Mouse (Mus musculus): ENCODE results near the gene Akr1a1. TPM values are rescaled to one million over a fixed set of nuclear protein-coding genes. Genes with fewer than 3 reads are reported as not detected.

Gene Akr1a1
- polyA plus RNA-seq, 1 experiment from 2014 or later, result 287 TPM

- ATAC-seq, result peak; percentile 83
- no peaks in the 10 kb centered on the region for H3K9me3 ChIP-seq (replicated peaks)
- under 1% methylated on average over 13 of the region's 13 CpGs for WGBS (ENCODE audit: insufficient replicate concordance)
- peaks cover 29% of the 10 kb centered on the region for H3K36me3 ChIP-seq
- peak overlapping the region; percentile 91 for H3K9ac ChIP-seq
- H3K27ac ChIP-seq, result peak overlapping the region; percentile 96
- peaks cover 24% of the 10 kb centered on the region for H3K4me1 ChIP-seq
- H3K4me3 ChIP-seq, result peak overlapping the region; percentile 100
- H3K27me3 ChIP-seq (replicated peaks), result no peaks in the 10 kb centered on the region
- H3K4me2 ChIP-seq, result peak overlapping the region; percentile 86
Measured at GRCm38 (mm10) chr4:116627359-116627716, 24.1 kb downstream of the Akr1a1 start.

DNA sequence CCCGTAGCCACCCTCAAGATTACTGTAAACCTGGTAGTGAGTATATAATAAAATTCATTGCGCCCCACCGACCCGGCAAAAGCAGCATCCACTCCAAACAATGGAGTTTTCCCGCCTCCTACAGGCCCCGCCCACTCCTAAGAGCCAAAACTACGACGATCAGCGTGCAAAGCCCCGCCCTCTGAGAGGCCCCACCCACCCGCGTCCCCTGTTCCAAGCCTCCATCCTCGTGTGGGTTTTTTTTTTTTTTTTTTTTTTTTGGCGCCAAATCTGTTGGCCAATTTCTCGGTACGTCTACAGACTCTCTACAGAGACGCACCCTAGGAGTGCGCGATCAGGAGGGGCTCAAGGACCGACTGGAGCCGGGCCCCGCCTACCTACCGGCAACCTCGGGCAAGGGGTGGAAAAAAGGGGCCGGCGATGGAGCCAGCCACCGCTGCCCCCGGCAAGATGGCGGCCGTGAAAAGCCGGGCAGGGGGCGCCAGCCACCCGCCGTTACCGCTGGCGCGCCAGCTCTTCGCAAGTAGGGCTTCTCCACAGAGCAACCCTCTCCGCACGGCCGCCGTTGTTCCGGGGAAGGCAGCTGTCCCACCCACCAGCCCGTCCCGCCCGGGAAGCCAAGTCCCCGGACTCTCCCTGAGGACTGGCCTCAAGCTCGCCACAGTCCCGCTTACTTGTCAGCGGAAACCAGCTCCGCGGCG, 24.7 kb downstream of the Akr1a1 start:
- H3K9me3 ChIP-seq (replicated peaks), result no peaks in the 10 kb centered on the region
- H3K36me3 ChIP-seq, result peaks cover 34% of the 10 kb centered on the region
- no peaks in the 10 kb centered on the region for H3K27me3 ChIP-seq (replicated peaks)
- H3K4me3 ChIP-seq, result peak overlapping the region; percentile 100
- ATAC-seq, result peak; percentile 74
- H3K4me2 ChIP-seq, result peak overlapping the region; percentile 86
- H3K27ac ChIP-seq, result peak overlapping the region; percentile 96
- H3K9ac ChIP-seq, result peak overlapping the region; percentile 91
- peaks cover 24% of the 10 kb centered on the region for H3K4me1 ChIP-seq
- under 1% methylated on average over 53 of the region's 53 CpGs for WGBS (ENCODE audit: insufficient replicate concordance)

DNA sequence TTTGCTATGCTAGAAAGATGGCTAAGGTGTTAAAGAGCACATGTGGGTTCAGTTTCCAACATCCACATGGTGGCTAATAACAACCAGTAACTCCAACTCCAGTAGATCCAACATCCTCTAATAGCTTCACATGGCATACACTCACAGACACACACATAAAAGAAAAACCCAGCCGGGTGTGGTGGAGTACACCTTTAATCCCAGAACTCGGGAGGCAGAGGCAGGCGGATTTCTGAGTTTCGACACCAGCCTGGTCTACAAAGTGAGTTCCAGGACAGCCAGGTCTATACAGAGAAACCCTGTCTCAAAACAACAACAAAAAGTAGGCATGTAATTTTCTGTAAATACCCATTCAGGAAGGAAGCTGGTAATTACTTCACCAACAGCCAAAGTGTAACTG, 26.6 kb downstream of the Akr1a1 start:
- Histone ChIP-seq H3K36me3 (peaks cover 53% of the 10 kb centered on the region), H3K9ac (peak overlapping the region; percentile 91; the same call in 1 of the 2 replicates), H3K4me2 (peak overlapping the region; percentile 86), H3K4me1 (peaks cover 24% of the 10 kb centered on the region), H3K27me3 (replicated peaks) (no peaks in the 10 kb centered on the region), H3K9me3 (replicated peaks) (no peaks in the 10 kb centered on the region), H3K4me3 (0 out of 2 replicates have a peak overlapping the region, but pooled peaks have one; percentile 8), H3K27ac (no peak overlapping the region)
- WGBS (ENCODE audit: insufficient replicate concordance), result 82% methylated on average over 4 of the region's 4 CpGs
- no peak for ATAC-seq

DNA sequence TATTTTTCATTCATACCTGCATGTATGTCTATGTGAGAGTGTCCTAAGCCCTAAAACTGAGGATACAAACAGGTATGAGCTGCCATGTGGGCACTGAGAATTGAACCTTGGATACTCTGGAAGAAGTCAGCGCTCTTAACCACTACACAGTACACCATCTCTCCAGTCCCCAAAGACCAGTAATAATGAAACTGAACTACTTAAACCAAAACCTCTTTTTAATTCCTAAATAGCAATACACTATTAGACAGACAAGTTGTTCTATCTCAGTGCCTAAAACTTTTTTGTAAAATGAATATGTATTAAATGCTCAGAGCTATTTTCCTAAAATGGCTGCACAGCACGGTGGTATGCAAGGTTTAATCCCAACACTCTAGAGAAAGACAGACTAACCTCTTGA, 36.2 kb downstream of the Akr1a1 start:
- Histone ChIP-seq H3K4me3 (no peak overlapping the region), H3K9me3 (replicated peaks) (no peaks in the 10 kb centered on the region), H3K27ac (no peak overlapping the region), H3K27me3 (replicated peaks) (no peaks in the 10 kb centered on the region), H3K4me1 (no peaks in the 10 kb centered on the region), H3K36me3 (peaks cover 90% of the 10 kb centered on the region), H3K4me2 (no peak overlapping the region), H3K9ac (no peak overlapping the region)
- no peak for ATAC-seq
- WGBS (ENCODE audit: insufficient replicate concordance), result 95% methylated on average over 2 of the region's 2 CpGs

DNA sequence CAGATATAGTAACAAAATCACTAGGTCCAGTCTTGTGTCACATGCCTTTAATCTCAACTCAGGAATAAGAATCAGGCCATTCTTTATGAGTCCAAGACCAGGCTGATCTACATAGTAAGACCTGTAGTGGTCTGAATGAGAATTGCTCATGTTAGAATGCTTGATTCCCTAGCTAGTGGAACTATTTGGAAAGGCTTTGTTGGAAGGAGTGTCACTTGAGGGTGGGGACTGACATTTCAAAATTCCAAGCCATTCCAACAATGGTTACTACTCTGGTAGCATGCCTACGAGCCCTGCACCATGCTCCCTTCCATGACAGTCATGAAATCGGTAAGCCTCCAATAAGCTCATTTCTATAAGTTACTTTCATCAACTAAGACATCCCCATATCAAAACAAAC, 38.9 kb downstream of the Akr1a1 start:
- no peak for ATAC-seq
- H3K27ac ChIP-seq, result no peak overlapping the region
- H3K9me3 ChIP-seq (replicated peaks), result no peaks in the 10 kb centered on the region
- no peak overlapping the region for H3K4me3 ChIP-seq
- H3K9ac ChIP-seq, result no peak overlapping the region
- no peaks in the 10 kb centered on the region for H3K27me3 ChIP-seq (replicated peaks)
- 85% methylated on average over 2 of the region's 2 CpGs for WGBS (ENCODE audit: insufficient replicate concordance)
- peaks cover 85% of the 10 kb centered on the region for H3K36me3 ChIP-seq
- no peaks in the 10 kb centered on the region for H3K4me1 ChIP-seq
- H3K4me2 ChIP-seq, result no peak overlapping the region

- no peaks in the 10 kb centered on the region for H3K9me3 ChIP-seq (replicated peaks)
- peaks cover 58% of the 10 kb centered on the region for H3K36me3 ChIP-seq
- no peaks in the 10 kb centered on the region for H3K27me3 ChIP-seq (replicated peaks)
Measured at GRCm38 (mm10) chr4:116596978-116597881, 54.2 kb downstream of the Akr1a1 start.

GRCm38 (mm10) chr4:116596379-116596778, 55.1 kb downstream of the Akr1a1 start, which contains the start of gene Ccdc17:
Gene Ccdc17, plus strand, starts transcription at chr4:116596654.
- H3K4me3 ChIP-seq, result peak within 1 kb of the TSS; percentile 73
- peaks cover 36% of the 10 kb centered on the region for H3K4me1 ChIP-seq
- H3K36me3 ChIP-seq, result peaks cover 58% of the 10 kb centered on the region
- ATAC-seq, result no peak
- no peaks in the 10 kb centered on the region for H3K27me3 ChIP-seq (replicated peaks)
- 39% methylated on average over 5 of the region's 5 CpGs for WGBS (ENCODE audit: insufficient replicate concordance)
- H3K27ac ChIP-seq, result peak within 1 kb of the TSS; percentile 71
- H3K9me3 ChIP-seq (replicated peaks), result no peaks in the 10 kb centered on the region
- peak within 1 kb of the TSS; percentile 75 for H3K9ac ChIP-seq
- H3K4me2 ChIP-seq, result peak within 1 kb of the TSS; percentile 89

More at GRCm38 (mm10) chr4:116596978-116597881, 54.2 kb downstream of the Akr1a1 start:
- Histone ChIP-seq H3K4me1 (peaks cover 33% of the 10 kb centered on the region), H3K27ac (peak overlapping the region; percentile 71), H3K9ac (peak overlapping the region; percentile 75), H3K4me2 (peak overlapping the region; percentile 89), H3K4me3 (peak overlapping the region; percentile 73)
- 2% methylated on average over 50 of the region's 50 CpGs for WGBS (ENCODE audit: insufficient replicate concordance)
- peak; percentile 95 for ATAC-seq

DNA sequence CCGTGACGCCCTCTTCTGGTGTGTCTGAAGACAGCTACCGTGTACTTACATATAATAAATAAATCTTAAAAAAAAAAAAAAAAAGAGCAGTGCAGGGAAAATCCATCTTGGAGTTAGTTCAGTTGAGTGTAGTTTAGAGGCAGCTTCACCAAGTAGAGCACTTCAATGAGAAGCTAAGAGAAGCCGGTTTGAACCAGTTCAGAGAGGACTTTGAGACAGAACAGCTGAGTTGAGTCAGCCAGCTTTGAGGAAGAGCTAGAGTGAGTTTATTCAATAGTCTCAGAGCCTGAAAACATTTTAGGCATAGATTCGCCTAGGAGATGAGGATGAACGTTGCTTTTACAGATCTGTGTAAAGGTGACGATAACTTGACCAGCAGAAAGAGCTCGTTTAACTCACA, 55.7 kb downstream of the Akr1a1 start:
- Histone ChIP-seq H3K4me3 (no peak overlapping the region), H3K9me3 (replicated peaks) (no peaks in the 10 kb centered on the region), H3K27ac (no peak overlapping the region), H3K4me2 (no peak overlapping the region), H3K9ac (no peak overlapping the region), H3K4me1 (peaks cover 36% of the 10 kb centered on the region), H3K36me3 (peaks cover 58% of the 10 kb centered on the region), H3K27me3 (replicated peaks) (no peaks in the 10 kb centered on the region)
- ATAC-seq, result no peak
- 78% methylated on average over 8 of the region's 8 CpGs for WGBS (ENCODE audit: insufficient replicate concordance)

Other genes with a start within 250 kb of the Akr1a1 start
- 13.9 and 14.2 TPM in 2 replicates for gene Mast2, start 187.5 kb downstream of the Akr1a1 start, polyA plus RNA-seq (2016; fragmentation: Nextera tagmentation; extraction: Ambion mirVana)
- gene Ipp, start 144.1 kb downstream of the Akr1a1 start, polyA plus RNA-seq (2016; fragmentation: Nextera tagmentation; extraction: Ambion mirVana), result 17.8 and 18.0 TPM in 2 replicates
- gene Tmem69, start 95.7 kb downstream of the Akr1a1 start, polyA plus RNA-seq (2016; fragmentation: Nextera tagmentation; extraction: Ambion mirVana), result 34.6 and 39.3 TPM in 2 replicates
- gene Gpbp1l1, start 94.0 kb downstream of the Akr1a1 start, polyA plus RNA-seq (2016; fragmentation: Nextera tagmentation; extraction: Ambion mirVana), result 19.0 and 19.4 TPM in 2 replicates
- 1.5 and 1.9 TPM in 2 replicates for gene Ccdc17, start 55.0 kb downstream of the Akr1a1 start, polyA plus RNA-seq (2016; fragmentation: Nextera tagmentation; extraction: Ambion mirVana)
- gene Nasp, start 23.7 kb downstream of the Akr1a1 start, polyA plus RNA-seq (2016; fragmentation: Nextera tagmentation; extraction: Ambion mirVana), result 95.8 and 97.3 TPM in 2 replicates
- 916 and 985 TPM in 2 replicates for gene Prdx1, start 33.9 kb upstream of the Akr1a1 start, polyA plus RNA-seq (2016; fragmentation: Nextera tagmentation; extraction: Ambion mirVana)
- 17.5 and 18.9 TPM in 2 replicates for gene Mmachc, start 56.7 kb upstream of the Akr1a1 start, polyA plus RNA-seq (2016; fragmentation: Nextera tagmentation; extraction: Ambion mirVana)
- gene Ccdc163, start 56.8 kb upstream of the Akr1a1 start, polyA plus RNA-seq (2016; fragmentation: Nextera tagmentation; extraction: Ambion mirVana), result 17.3 and 17.5 TPM in 2 replicates
- gene Tesk2, start 69.3 kb upstream of the Akr1a1 start, polyA plus RNA-seq (2016; fragmentation: Nextera tagmentation; extraction: Ambion mirVana), result 2.2 and 2.6 TPM in 2 replicates
- gene Toe1, start 156.0 kb upstream of the Akr1a1 start, polyA plus RNA-seq (2016; fragmentation: Nextera tagmentation; extraction: Ambion mirVana), result 20.8 and 22.9 TPM in 2 replicates
- gene Mutyh, start 156.0 kb upstream of the Akr1a1 start, polyA plus RNA-seq (2016; fragmentation: Nextera tagmentation; extraction: Ambion mirVana), result 4.8 and 6.2 TPM in 2 replicates
- gene Hpdl, start 170.0 kb upstream of the Akr1a1 start, polyA plus RNA-seq (2016; fragmentation: Nextera tagmentation; extraction: Ambion mirVana), result 0.49 and 0.75 TPM in 2 replicates
- gene Zswim5, start 225.7 kb upstream of the Akr1a1 start, polyA plus RNA-seq (2016; fragmentation: Nextera tagmentation; extraction: Ambion mirVana), result 0.10 and 0.15 TPM in 2 replicates